Mouse (Mus musculus): ENCODE measurements around the gene Ankrd44.

Ankrd44 gene

DNA sequence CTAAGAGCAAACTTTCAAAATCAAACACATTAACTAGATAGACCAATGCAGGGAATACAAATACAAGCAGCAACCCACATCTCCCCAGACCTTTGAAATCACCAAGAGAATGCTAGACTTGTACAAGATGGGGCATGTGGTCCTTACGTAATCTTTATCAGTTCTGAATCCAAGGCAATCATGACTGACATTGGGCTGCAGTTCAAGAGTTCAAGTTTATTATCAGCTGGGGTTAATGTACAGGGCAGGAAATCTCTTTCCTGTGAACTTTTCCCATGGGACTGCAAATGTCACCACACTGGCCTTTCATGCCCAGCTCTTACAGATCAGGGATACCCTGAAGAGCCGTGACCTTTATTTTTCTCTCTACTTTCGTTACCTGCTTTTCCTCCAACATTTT is 154.7 kb downstream of the Ankrd44 start:
- no peak for DNase-seq (ENCODE audit: low read depth in 2 of 2, low spot score in 2 of 2)

GRCm38 (mm10) chr1:54767221-54767620 is 159.0 kb downstream of the Ankrd44 start:
- no peak for DNase-seq (ENCODE audit: low read depth in 2 of 2, low spot score in 2 of 2)

- no peak for DNase-seq (ENCODE audit: low read depth in 2 of 2, low spot score in 2 of 2)
These were observed 160.5 kb downstream of the Ankrd44 start for GRCm38 (mm10) chr1:54765632-54766238.

DNA sequence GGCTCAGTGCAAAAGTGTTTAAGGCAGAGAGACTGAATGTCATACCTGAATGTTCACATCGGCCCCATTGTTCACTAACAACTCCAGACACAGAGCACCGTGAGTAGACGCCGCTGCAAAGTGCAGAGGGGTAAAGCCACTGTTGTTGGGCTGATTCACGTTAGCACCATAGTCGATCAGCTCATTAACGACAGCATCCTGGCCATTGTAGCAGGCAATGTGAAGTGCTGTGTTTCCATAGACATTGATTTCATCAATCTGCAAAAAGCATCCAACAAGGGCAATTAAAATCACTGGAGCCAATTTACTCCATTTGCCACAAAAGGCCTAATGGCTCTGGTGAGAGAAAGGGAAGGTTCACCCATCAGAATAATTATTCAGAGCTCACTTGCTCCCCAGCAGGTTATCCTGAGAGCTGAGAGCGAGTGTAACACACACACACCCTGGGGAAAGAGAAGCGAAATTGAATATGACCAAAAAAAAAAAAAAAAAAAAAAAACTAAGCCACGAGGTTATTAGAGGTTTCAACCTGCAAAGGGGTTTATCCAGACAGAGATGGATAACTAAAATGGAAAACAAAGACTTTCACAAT is 163.9 kb downstream of the Ankrd44 start:
- DNase-seq (ENCODE audit: low read depth in 2 of 2, low spot score in 2 of 2) = no peak

DNA sequence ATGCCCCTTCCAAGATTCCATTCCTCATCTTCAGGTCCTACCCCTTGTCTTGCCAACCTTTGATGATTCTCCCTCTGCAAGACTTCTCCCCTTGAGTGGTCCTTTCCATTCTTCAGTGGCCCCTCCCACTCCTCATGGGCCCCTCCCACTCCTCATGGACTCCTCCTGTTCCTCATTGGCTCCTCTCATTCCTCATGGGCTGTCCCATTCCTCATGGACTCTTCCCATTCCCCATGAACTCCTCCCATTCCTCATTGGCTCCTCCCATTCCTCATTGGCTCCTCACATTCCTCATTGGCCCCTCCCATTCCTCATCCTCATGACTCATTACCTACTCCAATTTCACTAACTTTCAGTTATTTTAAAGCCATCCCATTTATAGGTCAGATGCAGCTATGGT is 166.3 kb downstream of the Ankrd44 start:
- no peak for DNase-seq (ENCODE audit: low read depth in 2 of 2, low spot score in 2 of 2)

- DNase-seq (ENCODE audit: low read depth in 2 of 2, low spot score in 2 of 2) = no peak
These were observed 168.9 kb downstream of the Ankrd44 start for GRCm38 (mm10) chr1:54757291-54757690.

DNA sequence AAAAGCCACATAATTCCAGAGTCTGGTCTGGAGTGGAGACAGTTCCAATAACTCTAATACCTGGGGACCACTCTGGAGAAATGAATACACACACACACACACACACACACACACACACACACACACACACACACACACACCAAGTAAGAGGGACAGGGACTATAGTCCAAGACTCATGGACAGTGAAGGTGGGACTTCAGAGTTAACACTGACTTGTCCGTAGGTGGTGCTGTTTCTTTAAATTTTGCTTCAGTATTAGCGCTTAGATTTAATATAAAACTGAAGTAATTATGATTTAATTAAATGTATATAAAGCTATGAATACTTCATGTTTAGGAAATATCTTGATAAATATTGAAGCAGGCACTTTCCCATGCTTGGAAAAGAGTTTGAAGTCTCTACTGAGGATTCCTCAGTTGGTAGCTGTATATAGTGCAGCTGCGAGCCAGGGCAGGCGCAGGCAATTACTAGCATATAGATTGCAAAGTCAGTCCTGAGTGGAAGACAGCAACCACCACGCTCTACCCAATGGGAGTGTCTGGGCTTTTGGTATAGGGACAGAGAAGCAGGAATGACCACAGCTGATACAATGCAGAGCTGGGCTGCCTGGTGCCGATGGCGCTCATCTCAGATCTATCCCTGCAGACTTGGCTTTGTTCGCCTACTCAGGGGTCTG is 170.4 kb downstream of the Ankrd44 start:
- no peak for DNase-seq (ENCODE audit: low read depth in 2 of 2, low spot score in 2 of 2)

DNA sequence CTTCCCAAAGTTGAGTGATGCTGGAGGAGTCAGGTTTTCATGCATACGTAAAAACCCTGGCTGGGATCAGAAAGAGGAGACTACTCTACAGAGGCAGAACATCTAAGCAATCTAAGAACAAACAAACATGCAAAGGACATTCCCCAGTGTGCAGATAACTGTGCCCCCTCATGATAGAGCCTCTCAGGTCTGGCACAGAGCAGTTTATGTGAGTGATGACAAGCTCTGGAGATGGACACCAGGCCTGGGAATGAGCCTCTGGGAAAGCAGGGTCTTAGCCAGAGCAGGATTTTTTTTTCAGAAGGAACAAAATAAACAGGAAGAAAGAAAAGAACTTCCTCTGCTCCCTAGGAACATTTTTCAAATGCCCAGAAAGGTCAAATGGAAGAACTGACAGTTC is 176.2 kb downstream of the Ankrd44 start:
- DNase-seq (ENCODE audit: low read depth in 2 of 2, low spot score in 2 of 2) = no peak

DNA sequence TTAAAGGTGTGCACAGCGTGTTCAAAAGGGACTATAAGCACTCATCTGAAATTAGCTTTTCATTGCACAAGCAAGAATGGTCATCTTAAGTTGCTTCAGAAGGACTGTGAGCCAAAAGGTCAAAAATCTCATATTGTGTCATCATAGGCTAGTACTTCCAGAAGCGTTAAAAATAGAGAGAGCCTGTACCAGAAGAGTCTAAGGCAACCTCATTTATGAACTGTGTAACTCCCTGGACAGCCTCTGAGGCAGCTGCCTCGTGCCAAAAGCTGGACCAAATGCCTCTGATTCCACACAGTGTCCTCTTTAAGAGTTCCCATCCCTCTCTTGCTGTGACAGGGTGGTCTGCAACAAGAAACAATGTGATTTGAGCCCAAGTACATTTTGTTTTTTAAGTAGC is 176.7 kb downstream of the Ankrd44 start:
- no peak for DNase-seq (ENCODE audit: low read depth in 2 of 2, low spot score in 2 of 2)

- DNase-seq (ENCODE audit: low read depth in 2 of 2, low spot score in 2 of 2) = no peak
These were observed 178.3 kb downstream of the Ankrd44 start for GRCm38 (mm10) chr1:54747785-54748420.

DNA sequence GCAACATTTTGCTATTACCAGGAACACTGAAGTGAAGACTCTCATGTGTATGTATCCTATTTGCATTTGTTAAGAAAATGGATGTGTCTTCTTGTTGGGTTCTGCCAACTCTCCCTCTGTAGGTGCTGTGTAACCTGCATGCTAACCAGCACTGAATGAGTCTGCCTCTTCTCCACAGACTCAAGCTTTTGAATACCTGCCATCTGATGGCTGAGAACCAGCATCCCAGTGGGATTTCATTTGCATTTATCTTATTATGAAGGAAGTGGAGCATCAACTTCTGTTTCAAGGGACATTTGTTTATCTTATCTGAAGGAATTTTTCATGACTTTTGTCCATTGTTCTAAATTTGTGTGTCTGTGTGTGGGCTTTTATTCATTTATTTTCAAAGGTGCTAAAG is 180.5 kb downstream of the Ankrd44 start:
- no peak for DNase-seq (ENCODE audit: low read depth in 2 of 2, low spot score in 2 of 2)

DNA sequence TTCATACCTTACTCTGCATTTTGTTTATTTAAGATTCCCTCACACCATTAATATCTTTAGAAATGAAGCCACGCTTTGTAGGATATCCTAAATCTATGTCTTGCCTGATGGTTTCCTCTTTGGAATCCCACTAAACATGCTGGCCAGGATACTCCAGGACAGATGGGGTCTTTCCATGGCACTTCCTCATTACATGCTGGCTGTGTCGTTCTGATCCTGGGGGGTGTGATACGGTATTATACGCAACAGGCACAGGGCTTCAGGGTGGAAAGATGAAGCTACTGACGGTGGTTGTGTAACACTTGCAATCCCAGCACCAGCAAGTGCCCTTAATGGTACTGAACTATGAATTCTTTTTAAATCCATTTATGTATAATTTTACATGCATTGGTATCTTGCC is 182.0 kb downstream of the Ankrd44 start:
- DNase-seq (ENCODE audit: low read depth in 2 of 2, low spot score in 2 of 2) = no peak

DNA sequence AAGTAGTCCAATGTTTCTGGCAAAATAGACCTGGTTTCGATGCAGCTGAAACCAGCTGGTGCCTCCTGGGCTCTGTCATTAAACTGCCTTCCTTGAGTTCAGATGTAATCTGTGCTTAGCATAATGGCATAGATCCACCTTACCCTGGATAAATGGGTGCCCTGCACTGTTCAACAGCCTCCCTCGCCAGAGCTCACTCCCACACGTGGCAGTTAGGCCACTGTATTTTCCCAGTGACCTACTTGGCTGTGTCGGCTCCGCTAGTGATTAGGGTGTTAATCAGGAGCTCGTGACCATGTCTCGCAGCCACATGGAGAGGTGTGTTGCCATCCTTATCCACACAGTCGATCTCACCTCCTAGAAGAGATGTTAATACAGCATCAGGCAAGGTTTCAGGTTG is 183.1 kb downstream of the Ankrd44 start:
- DNase-seq (ENCODE audit: low read depth in 2 of 2, low spot score in 2 of 2) = no peak

DNA sequence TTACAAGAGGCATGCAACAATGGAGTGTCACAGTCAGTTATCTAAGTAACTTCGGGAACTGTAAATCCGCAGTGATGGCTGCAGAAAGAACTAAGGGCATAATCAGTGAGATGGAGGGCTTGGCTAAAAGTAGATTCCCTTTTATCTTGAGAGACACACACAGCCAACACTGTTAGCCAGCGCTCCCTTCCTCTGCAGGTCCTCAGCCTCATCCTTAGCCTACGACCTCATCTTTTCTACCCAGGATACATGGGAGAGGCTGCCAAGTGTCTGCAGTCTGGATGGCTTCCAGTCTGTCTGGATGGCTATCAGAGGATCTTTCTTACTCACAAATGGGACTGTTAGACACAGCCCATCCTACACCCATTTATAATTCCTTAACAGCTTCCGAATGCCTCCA is 185.3 kb downstream of the Ankrd44 start:
- no peak for DNase-seq (ENCODE audit: low read depth in 2 of 2, low spot score in 2 of 2)

- no peak for DNase-seq (ENCODE audit: low read depth in 2 of 2, low spot score in 2 of 2)
These were observed 188.7 kb downstream of the Ankrd44 start for GRCm38 (mm10) chr1:54737472-54737871.

DNA sequence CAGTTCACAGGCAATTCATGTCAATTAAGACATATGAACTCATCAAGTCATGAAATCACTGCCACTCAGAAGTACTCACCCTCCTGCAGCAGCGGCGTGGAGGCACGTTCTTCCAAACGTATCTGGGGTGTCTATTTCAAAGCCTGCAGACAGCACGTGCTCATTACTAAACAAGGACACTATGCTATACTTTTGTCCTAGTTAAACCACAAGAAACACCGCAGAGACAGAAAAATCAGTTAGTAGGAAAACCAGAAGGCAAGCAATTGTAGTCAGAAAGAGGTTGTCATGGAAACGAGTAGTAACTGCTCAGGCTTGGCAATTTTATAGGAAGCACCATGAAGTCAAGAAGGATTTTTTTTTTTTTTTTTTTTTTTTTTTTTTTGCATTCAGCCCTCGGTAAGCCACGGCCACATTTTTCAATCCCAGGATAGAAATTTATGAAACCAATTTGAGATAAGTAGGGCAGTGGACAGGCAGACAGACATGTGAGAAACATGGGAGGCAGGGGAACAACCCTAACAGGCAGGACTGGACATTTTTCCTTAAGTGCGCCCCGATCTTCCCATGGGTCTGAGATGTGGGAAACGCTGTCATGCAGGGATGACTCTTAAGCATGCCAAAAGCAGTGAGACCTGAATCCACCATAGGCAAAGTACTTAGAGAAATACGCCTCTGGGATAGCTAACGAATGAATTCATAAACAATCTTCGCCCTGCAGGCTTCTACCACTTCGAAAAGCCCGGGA is 191.1 kb downstream of the Ankrd44 start:
- DNase-seq (ENCODE audit: low read depth in 2 of 2, low spot score in 2 of 2) = no peak

DNA sequence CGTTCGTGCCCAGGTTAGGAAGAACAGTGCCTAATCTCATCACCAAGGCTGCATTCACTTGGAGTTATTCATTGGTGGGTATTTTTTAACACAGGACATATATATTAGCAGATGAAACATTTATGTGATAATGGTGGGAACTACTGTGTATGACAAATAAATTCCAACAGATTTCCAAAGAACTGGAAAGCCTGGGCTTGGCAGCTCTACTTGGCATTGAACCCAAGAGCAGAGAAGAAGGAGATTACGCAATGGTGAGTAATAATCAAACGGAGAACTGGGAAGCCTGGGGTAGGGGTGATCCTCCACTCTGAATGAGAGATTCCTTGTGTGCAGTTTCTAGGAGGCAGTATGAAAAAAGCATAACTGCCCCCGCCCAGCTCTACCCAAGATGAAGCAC is 196.9 kb downstream of the Ankrd44 start:
- DNase-seq (ENCODE audit: low read depth in 2 of 2, low spot score in 2 of 2) = no peak

DNA sequence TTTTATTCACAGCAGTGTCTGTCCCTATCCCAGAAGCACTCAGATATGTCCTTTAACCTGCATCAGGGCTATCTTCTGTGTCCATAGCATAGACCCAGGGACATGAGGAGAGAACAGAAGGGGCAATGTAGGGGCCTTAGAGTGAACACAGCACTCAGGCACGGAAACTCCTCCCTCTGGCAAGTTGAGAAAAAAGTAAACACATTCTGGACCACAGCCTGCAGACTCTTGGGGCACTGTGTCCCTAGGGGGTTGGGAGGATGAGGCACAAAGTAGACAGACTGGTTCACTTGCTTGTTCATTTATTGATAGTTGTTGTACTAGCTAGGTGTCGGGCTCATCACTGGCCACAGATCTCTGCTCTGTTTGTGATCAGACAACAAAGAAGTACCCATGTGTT is 199.6 kb downstream of the Ankrd44 start:
- DNase-seq (ENCODE audit: low read depth in 2 of 2, low spot score in 2 of 2) = no peak

DNA sequence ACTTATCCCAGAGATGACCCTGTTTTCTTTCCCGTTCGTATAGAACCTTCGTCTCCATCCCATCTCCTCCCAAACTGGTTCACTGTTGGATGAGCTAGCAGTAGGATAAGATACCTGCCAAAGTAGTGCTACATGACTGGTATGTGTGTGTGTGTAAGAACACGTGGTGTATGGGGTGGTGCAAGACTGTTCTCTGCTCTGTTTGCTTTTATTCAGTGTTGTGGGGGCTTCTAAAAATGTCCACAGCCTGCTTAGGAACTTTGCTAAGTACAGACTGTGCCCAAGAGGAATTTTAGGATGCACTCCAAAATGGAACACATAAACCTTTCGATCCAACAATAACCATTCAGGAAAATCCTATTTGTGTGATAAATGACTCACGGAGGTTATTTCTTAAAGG is 209.3 kb downstream of the Ankrd44 start:
- no peak for DNase-seq (ENCODE audit: low read depth in 2 of 2, low spot score in 2 of 2)

DNA sequence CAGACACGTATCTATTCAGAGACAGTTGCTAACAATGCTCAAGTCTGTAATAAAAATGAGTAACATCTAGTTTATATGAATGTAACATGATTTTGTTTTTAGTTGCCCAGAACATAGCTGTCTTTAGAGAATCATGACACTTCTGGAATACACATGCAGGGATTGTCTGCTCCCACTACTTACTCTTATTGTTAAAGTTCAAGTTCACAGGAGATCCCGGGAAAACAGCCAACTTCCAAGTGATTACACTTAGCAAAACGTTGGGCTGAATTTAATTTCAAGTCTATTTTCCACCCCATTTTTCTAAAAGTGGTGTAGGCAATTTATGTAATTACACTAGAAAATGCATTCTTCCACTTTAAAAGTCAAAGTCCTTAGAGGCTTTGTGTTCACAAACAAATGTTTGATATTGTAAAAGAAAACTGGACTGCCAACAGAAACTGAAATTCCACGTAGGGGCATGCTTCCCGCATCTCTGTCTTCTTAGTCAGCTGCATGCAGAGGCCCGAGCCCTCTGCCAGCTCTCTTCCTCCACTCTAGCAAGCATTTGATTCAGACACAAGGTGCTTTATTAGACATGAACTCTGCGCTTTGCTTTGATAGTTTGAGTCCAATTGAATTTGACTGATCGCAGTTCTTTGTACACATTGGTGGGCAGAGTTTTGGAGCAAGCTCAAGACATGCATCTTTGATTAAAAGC is 211.0 kb downstream of the Ankrd44 start:
- no peak for DNase-seq (ENCODE audit: low read depth in 2 of 2, low spot score in 2 of 2)
